Mouse (Mus musculus): ENCODE measurements around the gene Gm8453. TPM values are rescaled to one million over a fixed set of nuclear protein-coding genes. Genes with fewer than 3 reads are reported as not detected.

Gene Gm8453
- not detected in 2 replicates for polyA plus RNA-seq (2012; rRNA removed)

GRCm38 (mm10) chr7:22229384-22229783 lies at the start of gene Gm8453:
TSS of gene Gm8453 (minus strand) at chr7:22229484.

GRCm38 (mm10) chr7:22201164-22201563 lies 28.1 kb downstream of the Gm8453 start, which contains the start of gene Gm8653:
TSS of gene Gm8653 (minus strand) at chr7:22201264.

GRCm38 (mm10) chr7:22189077-22189476 lies 40.2 kb downstream of the Gm8453 start, which contains the start of gene Vmn1r143:
TSS of gene Vmn1r143 (plus strand) at chr7:22189377.

Other genes starting within 250 kb of the Gm8453 start
- not detected in 2 replicates for gene Vmn1r137, start 234.9 kb downstream of the Gm8453 start, polyA plus RNA-seq (2012; rRNA removed)
- not detected in 2 replicates for gene Vmn1r138, start 200.6 kb downstream of the Gm8453 start, polyA plus RNA-seq (2012; rRNA removed)
- gene Gm6176, start 173.2 kb downstream of the Gm8453 start, polyA plus RNA-seq (2012; rRNA removed): not detected in 2 replicates
- not detected in 2 replicates for gene Vmn1r139, start 160.4 kb downstream of the Gm8453 start, polyA plus RNA-seq (2012; rRNA removed)
- gene Gm16451, start 111.2 kb downstream of the Gm8453 start, polyA plus RNA-seq (2012; rRNA removed): not detected in 2 replicates
- not detected in 2 replicates for gene Gm10666, start 94.7 kb downstream of the Gm8453 start, polyA plus RNA-seq (2012; rRNA removed)
- not detected in 2 replicates for gene Vmn1r142, start 65.4 kb downstream of the Gm8453 start, polyA plus RNA-seq (2012; rRNA removed)
- not detected in 2 replicates for gene Vmn1r143, start 40.1 kb downstream of the Gm8453 start, polyA plus RNA-seq (2012; rRNA removed)
- not detected in 2 replicates for gene Gm8653, start 28.2 kb downstream of the Gm8453 start, polyA plus RNA-seq (2012; rRNA removed)
- not detected in 2 replicates for gene Gm4187, start 100.2 kb upstream of the Gm8453 start, polyA plus RNA-seq (2012; rRNA removed)
- gene Gm8660, start 141.6 kb upstream of the Gm8453 start, polyA plus RNA-seq (2012; rRNA removed): not detected in 2 replicates
- not detected in 2 replicates for gene Vmn1r148, start 184.1 kb upstream of the Gm8453 start, polyA plus RNA-seq (2012; rRNA removed)
- gene Vmn1r149, start 208.7 kb upstream of the Gm8453 start, polyA plus RNA-seq (2012; rRNA removed): not detected in 2 replicates
- not detected in 2 replicates for gene Gm10665, start 234.6 kb upstream of the Gm8453 start, polyA plus RNA-seq (2012; rRNA removed)

Measured in liver, embryonic 18 days (tissue).